Mouse (Mus musculus): ENCODE results near the gene Zbtb7a. TPM values are rescaled to one million over a fixed set of nuclear protein-coding genes. Genes with fewer than 3 reads are reported as not detected.

The Zbtb7a gene
- polyA plus RNA-seq (2015; fragmentation: Illumina TruSeq; extraction: RNeasy Lipid Tissue Mini Kit (QIAGEN cat#74804); ENCODE audit: insufficient read depth, low replicate concordance) = 14.0 TPM

GRCm38 (mm10) chr10:81134966-81135681 lies at the start of gene Zbtb7a:
Gene Zbtb7a (plus strand): TSS chr10:81135220.

GRCm38 (mm10) chr10:81105565-81106112 lies 29.4 kb upstream of the Zbtb7a start, which contains the start of gene Map2k2:
Gene Map2k2 (plus strand): TSS chr10:81105915.

GRCm38 (mm10) chr10:81167200-81168086 lies 32.4 kb downstream of the Zbtb7a start, which contains the start of gene Pias4:
Gene Pias4 (minus strand): TSS chr10:81167923.

GRCm38 (mm10) chr10:81176466-81177271 lies 41.6 kb downstream of the Zbtb7a start, which contains the start of gene Eef2:
Gene Eef2 (plus strand): TSS chr10:81176631.

GRCm38 (mm10) chr10:81182336-81183333 lies 47.6 kb downstream of the Zbtb7a start, which contains the start of gene Dapk3:
Gene Dapk3 (plus strand): TSS chr10:81183005.

GRCm38 (mm10) chr10:81183805-81184204 lies 48.8 kb downstream of the Zbtb7a start, which contains the start of gene 4930442H23Rik:
Gene 4930442H23Rik (minus strand): TSS chr10:81183849.

GRCm38 (mm10) chr10:81201807-81202758 lies 67.1 kb downstream of the Zbtb7a start, which contains the start of gene Nmrk2:
Gene Nmrk2 (minus strand): TSS chr10:81202051.

Other genes starting within 250 kb of the Zbtb7a start
- 5.7 TPM for gene Timm13, start 234.3 kb upstream of the Zbtb7a start, polyA plus RNA-seq (2015; fragmentation: Illumina TruSeq; extraction: RNeasy Lipid Tissue Mini Kit (QIAGEN cat#74804); ENCODE audit: insufficient read depth, low replicate concordance)
- 3.4 TPM for gene Lmnb2, start 217.0 kb upstream of the Zbtb7a start, polyA plus RNA-seq (2015; fragmentation: Illumina TruSeq; extraction: RNeasy Lipid Tissue Mini Kit (QIAGEN cat#74804); ENCODE audit: insufficient read depth, low replicate concordance)
- gene Gadd45b, start 205.1 kb upstream of the Zbtb7a start, polyA plus RNA-seq (2015; fragmentation: Illumina TruSeq; extraction: RNeasy Lipid Tissue Mini Kit (QIAGEN cat#74804); ENCODE audit: insufficient read depth, low replicate concordance) = 15.7 TPM
- gene Gng7, start 120.3 kb upstream of the Zbtb7a start, polyA plus RNA-seq (2015; fragmentation: Illumina TruSeq; extraction: RNeasy Lipid Tissue Mini Kit (QIAGEN cat#74804); ENCODE audit: insufficient read depth, low replicate concordance) = 1.0 TPM
- not detected for gene Diras1, start 109.6 kb upstream of the Zbtb7a start, polyA plus RNA-seq (2015; fragmentation: Illumina TruSeq; extraction: RNeasy Lipid Tissue Mini Kit (QIAGEN cat#74804); ENCODE audit: insufficient read depth, low replicate concordance)
- gene Slc39a3, start 97.8 kb upstream of the Zbtb7a start, polyA plus RNA-seq (2015; fragmentation: Illumina TruSeq; extraction: RNeasy Lipid Tissue Mini Kit (QIAGEN cat#74804); ENCODE audit: insufficient read depth, low replicate concordance) = 3.3 TPM
- gene Sgta, start 75.0 kb upstream of the Zbtb7a start, polyA plus RNA-seq (2015; fragmentation: Illumina TruSeq; extraction: RNeasy Lipid Tissue Mini Kit (QIAGEN cat#74804); ENCODE audit: insufficient read depth, low replicate concordance) = 21.1 TPM
- gene Thop1, start 65.2 kb upstream of the Zbtb7a start, polyA plus RNA-seq (2015; fragmentation: Illumina TruSeq; extraction: RNeasy Lipid Tissue Mini Kit (QIAGEN cat#74804); ENCODE audit: insufficient read depth, low replicate concordance) = 4.1 TPM
- not detected for gene Creb3l3, start 36.3 kb upstream of the Zbtb7a start, polyA plus RNA-seq (2015; fragmentation: Illumina TruSeq; extraction: RNeasy Lipid Tissue Mini Kit (QIAGEN cat#74804); ENCODE audit: insufficient read depth, low replicate concordance)
- 27.7 TPM for gene Map2k2, start 29.3 kb upstream of the Zbtb7a start, polyA plus RNA-seq (2015; fragmentation: Illumina TruSeq; extraction: RNeasy Lipid Tissue Mini Kit (QIAGEN cat#74804); ENCODE audit: insufficient read depth, low replicate concordance)
- 10.8 TPM for gene Pias4, start 32.7 kb downstream of the Zbtb7a start, polyA plus RNA-seq (2015; fragmentation: Illumina TruSeq; extraction: RNeasy Lipid Tissue Mini Kit (QIAGEN cat#74804); ENCODE audit: insufficient read depth, low replicate concordance)
- gene Eef2, start 41.4 kb downstream of the Zbtb7a start, polyA plus RNA-seq (2015; fragmentation: Illumina TruSeq; extraction: RNeasy Lipid Tissue Mini Kit (QIAGEN cat#74804); ENCODE audit: insufficient read depth, low replicate concordance) = 451 TPM
- gene Dapk3, start 47.8 kb downstream of the Zbtb7a start, polyA plus RNA-seq (2015; fragmentation: Illumina TruSeq; extraction: RNeasy Lipid Tissue Mini Kit (QIAGEN cat#74804); ENCODE audit: insufficient read depth, low replicate concordance) = 8.6 TPM
- gene 4930442H23Rik, start 48.6 kb downstream of the Zbtb7a start, polyA plus RNA-seq (2015; fragmentation: Illumina TruSeq; extraction: RNeasy Lipid Tissue Mini Kit (QIAGEN cat#74804); ENCODE audit: insufficient read depth, low replicate concordance) = not detected
- not detected for gene Nmrk2, start 66.8 kb downstream of the Zbtb7a start, polyA plus RNA-seq (2015; fragmentation: Illumina TruSeq; extraction: RNeasy Lipid Tissue Mini Kit (QIAGEN cat#74804); ENCODE audit: insufficient read depth, low replicate concordance)
- 1.2 TPM for gene Atcay, start 95.6 kb downstream of the Zbtb7a start, polyA plus RNA-seq (2015; fragmentation: Illumina TruSeq; extraction: RNeasy Lipid Tissue Mini Kit (QIAGEN cat#74804); ENCODE audit: insufficient read depth, low replicate concordance)
- gene Zfr2, start 97.9 kb downstream of the Zbtb7a start, polyA plus RNA-seq (2015; fragmentation: Illumina TruSeq; extraction: RNeasy Lipid Tissue Mini Kit (QIAGEN cat#74804); ENCODE audit: insufficient read depth, low replicate concordance) = 1.5 TPM
- 4.6 TPM for gene Matk, start 117.7 kb downstream of the Zbtb7a start, polyA plus RNA-seq (2015; fragmentation: Illumina TruSeq; extraction: RNeasy Lipid Tissue Mini Kit (QIAGEN cat#74804); ENCODE audit: insufficient read depth, low replicate concordance)
- 28.9 TPM for gene Mrpl54, start 131.7 kb downstream of the Zbtb7a start, polyA plus RNA-seq (2015; fragmentation: Illumina TruSeq; extraction: RNeasy Lipid Tissue Mini Kit (QIAGEN cat#74804); ENCODE audit: insufficient read depth, low replicate concordance)
- gene Apba3, start 131.7 kb downstream of the Zbtb7a start, polyA plus RNA-seq (2015; fragmentation: Illumina TruSeq; extraction: RNeasy Lipid Tissue Mini Kit (QIAGEN cat#74804); ENCODE audit: insufficient read depth, low replicate concordance) = 11.9 TPM
- 2.6 TPM for gene Tjp3, start 156.4 kb downstream of the Zbtb7a start, polyA plus RNA-seq (2015; fragmentation: Illumina TruSeq; extraction: RNeasy Lipid Tissue Mini Kit (QIAGEN cat#74804); ENCODE audit: insufficient read depth, low replicate concordance)
- gene Pip5k1c, start 157.7 kb downstream of the Zbtb7a start, polyA plus RNA-seq (2015; fragmentation: Illumina TruSeq; extraction: RNeasy Lipid Tissue Mini Kit (QIAGEN cat#74804); ENCODE audit: insufficient read depth, low replicate concordance) = 26.7 TPM
- 5.0 TPM for gene Cactin, start 185.9 kb downstream of the Zbtb7a start, polyA plus RNA-seq (2015; fragmentation: Illumina TruSeq; extraction: RNeasy Lipid Tissue Mini Kit (QIAGEN cat#74804); ENCODE audit: insufficient read depth, low replicate concordance)
- gene Tbxa2r, start 193.5 kb downstream of the Zbtb7a start, polyA plus RNA-seq (2015; fragmentation: Illumina TruSeq; extraction: RNeasy Lipid Tissue Mini Kit (QIAGEN cat#74804); ENCODE audit: insufficient read depth, low replicate concordance) = 3.0 TPM
- 0.59 TPM for gene Gipc3, start 208.0 kb downstream of the Zbtb7a start, polyA plus RNA-seq (2015; fragmentation: Illumina TruSeq; extraction: RNeasy Lipid Tissue Mini Kit (QIAGEN cat#74804); ENCODE audit: insufficient read depth, low replicate concordance)
- gene Hmg20b, start 215.3 kb downstream of the Zbtb7a start, polyA plus RNA-seq (2015; fragmentation: Illumina TruSeq; extraction: RNeasy Lipid Tissue Mini Kit (QIAGEN cat#74804); ENCODE audit: insufficient read depth, low replicate concordance) = 30.0 TPM
- gene Mfsd12, start 222.3 kb downstream of the Zbtb7a start, polyA plus RNA-seq (2015; fragmentation: Illumina TruSeq; extraction: RNeasy Lipid Tissue Mini Kit (QIAGEN cat#74804); ENCODE audit: insufficient read depth, low replicate concordance) = 2.8 TPM
- gene 4930404N11Rik, start 230.6 kb downstream of the Zbtb7a start, polyA plus RNA-seq (2015; fragmentation: Illumina TruSeq; extraction: RNeasy Lipid Tissue Mini Kit (QIAGEN cat#74804); ENCODE audit: insufficient read depth, low replicate concordance) = 0.18 TPM
- 7.7 TPM for gene Fzr1, start 243.3 kb downstream of the Zbtb7a start, polyA plus RNA-seq (2015; fragmentation: Illumina TruSeq; extraction: RNeasy Lipid Tissue Mini Kit (QIAGEN cat#74804); ENCODE audit: insufficient read depth, low replicate concordance)
- 1.9 TPM for gene Dohh, start 249.2 kb downstream of the Zbtb7a start, polyA plus RNA-seq (2015; fragmentation: Illumina TruSeq; extraction: RNeasy Lipid Tissue Mini Kit (QIAGEN cat#74804); ENCODE audit: insufficient read depth, low replicate concordance)
- 3.2 TPM for gene Gm48551, start 249.2 kb downstream of the Zbtb7a start, polyA plus RNA-seq (2015; fragmentation: Illumina TruSeq; extraction: RNeasy Lipid Tissue Mini Kit (QIAGEN cat#74804); ENCODE audit: insufficient read depth, low replicate concordance)

All from spleen, adult 10 weeks (tissue).